In the genomic region with DNA sequence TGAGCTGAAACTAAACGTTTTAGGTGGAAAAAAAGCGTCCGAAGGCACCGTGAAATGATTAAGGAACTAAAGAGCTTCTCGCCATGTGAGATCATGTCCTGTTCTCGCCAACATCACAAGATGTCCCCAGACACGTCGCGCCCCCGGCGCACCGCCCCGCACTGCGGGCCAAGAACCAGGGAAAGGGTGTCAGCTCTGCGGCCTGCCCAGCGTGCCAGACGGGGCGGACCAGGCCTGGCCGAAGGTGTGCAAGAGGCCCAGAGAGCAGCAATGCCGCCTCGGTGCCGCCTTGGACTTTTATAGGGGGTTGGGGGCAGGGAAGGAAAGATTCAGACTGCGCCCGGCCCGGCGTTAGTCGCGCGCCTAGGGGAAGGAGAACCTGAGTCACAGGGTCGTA, we compare ENCODE assay signal across 11 mouse cellular contexts. TPM values are rescaled to one million over a fixed set of nuclear protein-coding genes. Genes with fewer than 3 reads are reported as not detected.
A peak's percentile ranks its signal among the peaks of the same experiment; 100 is the strongest.
DNase-seq lines count a peak whose midpoint lies in the region; ATAC-seq and TF ChIP-seq lines count a peak whose summit lies in the region.
"Had no signal": no experiment of that assay in that cellular context is flagged by ENCODE, and none has a peak within 500 bp of the region (broad histone marks: within the 10 kb centered on the region; RNA-seq: fewer than 3 reads in every experiment).

No protein-coding gene starts in this region.

- H3K4me2 ChIP-seq in embryonic facial prominence, embryonic 14.5 days (ENCODE audit: low read depth, low read length): no peak overlapping the region
- H3K4me2 ChIP-seq: stomach, embryonic 15.5 days had no signal

- peak; percentile 16 for DNase-seq in adrenal gland, postnatal 14 days
- no peak for DNase-seq in adrenal gland, adult 18-20 months (ENCODE audit: low spot score in 2 of 2)
- DNase-seq in left cerebral cortex, postnatal 4 days: peak; percentile 10
- DNase-seq in left cerebral cortex, postnatal 36 days (ENCODE audit: low spot score in 2 of 2): no peak
- no peak for DNase-seq in embryonic facial prominence, embryonic 14.5 days (ENCODE audit: low spot score)
- DNase-seq in cerebellum, adult 9-11 months: no peak
- DNase-seq in thymus, postnatal 36 days: no peak

- intact Hi-C loops in left cerebral cortex, postnatal 4 days (cut with DNase I): no loop called here
- intact Hi-C loops in left cerebral cortex, postnatal 36 days (cut with DNase I): loop anchor here (10.0 kb wide), 1 partner anchor 1634 kb away; the partner anchor contains the start of gene Foxe1

- no peak overlapping the region for H3K27ac ChIP-seq in embryonic facial prominence, embryonic 14.5 days (replicated peaks; ENCODE audit: low read depth, low read length)
- no peak overlapping the region for H3K27ac ChIP-seq in small intestine, adult 2 months (ENCODE audit: insufficient read depth, low read depth, low read length)
- H3K27ac ChIP-seq: kidney, postnatal 0 days; macrophage; stomach, embryonic 15.5 days had no signal

- no peaks in the 10 kb centered on the region for H3K9me3 ChIP-seq in embryonic facial prominence, embryonic 14.5 days (ENCODE audit: control insufficient read depth, low read length)
- H3K9me3 ChIP-seq: stomach, embryonic 15.5 days had no signal

- no peak for TF ChIP-seq POLR2A in small intestine, adult 2 months (IDR thresholded peaks at IDR 0.05; ENCODE audit: low read depth, low read length)

- peaks cover 98% of the 10 kb centered on the region for H3K27me3 ChIP-seq in embryonic facial prominence, embryonic 14.5 days (replicated peaks; ENCODE audit: control insufficient read depth, insufficient read depth, low read length)
- peaks cover 52% of the 10 kb centered on the region for H3K27me3 ChIP-seq in small intestine, adult 2 months (ENCODE audit: control insufficient read depth, insufficient read depth, low read length)

- no peak overlapping the region for H3K9ac ChIP-seq in embryonic facial prominence, embryonic 14.5 days (ENCODE audit: low read depth, low read length)
- H3K9ac ChIP-seq: stomach, embryonic 15.5 days had no signal

- H3K36me3 ChIP-seq in embryonic facial prominence, embryonic 14.5 days (ENCODE audit: control insufficient read depth, insufficient read depth, low read length): no peaks in the 10 kb centered on the region
- no peaks in the 10 kb centered on the region for H3K36me3 ChIP-seq in small intestine, adult 2 months (ENCODE audit: control insufficient read depth, insufficient read depth, low read length)
- H3K36me3 ChIP-seq: stomach, embryonic 15.5 days had no signal

- H3K4me1 ChIP-seq in embryonic facial prominence, embryonic 14.5 days (ENCODE audit: control insufficient read depth, insufficient read depth, low read length): 0 out of 2 replicates have a peak, but pooled peaks cover 3% of the 10 kb centered on the region
- H3K4me1 ChIP-seq in small intestine, adult 2 months (ENCODE audit: control insufficient read depth, insufficient read depth, insufficient read length, low read length): no peaks in the 10 kb centered on the region; the same call in 1 of the 2 replicates

- no peak for ATAC-seq in embryonic facial prominence, embryonic 14.5 days (ENCODE audit: low read depth)

- WGBS in embryonic facial prominence, embryonic 14.5 days: under 1% methylated on average over 30 of the region's 30 CpGs
- WGBS in small intestine, adult 2 months: 2% methylated on average over 30 of the region's 30 CpGs

- H3K4me3 ChIP-seq in embryonic facial prominence, embryonic 14.5 days (ENCODE audit: low read depth, low read length): 0 out of 2 replicates have a peak overlapping the region, but pooled peaks have one; percentile 11
- peak overlapping the region; percentile 35; the same call in 1 of the 2 replicates for H3K4me3 ChIP-seq in small intestine, adult 2 months (ENCODE audit: low read depth, low read length)
- H3K4me3 ChIP-seq: stomach, embryonic 15.5 days had no signal

- TF ChIP-seq CTCF in small intestine, adult 2 months (IDR thresholded peaks at IDR 0.05; ENCODE audit: extremely low read depth, insufficient read length, insufficient replicate concordance, low read depth, low read length): no peak

RNA-seq across cellular contexts. Expression of gene Pax5, which starts 0.4 kb away (rescaled TPM):
- 1.6 and 12.5 TPM in 2 replicates for total RNA-seq in adrenal gland, postnatal 14 days (2021)
- total RNA-seq in adrenal gland, adult 18-20 months (2021): under 1 TPM; 0.42 to 0.46 TPM
- 1 to 10 TPM; 1.0 to 1.8 TPM for total RNA-seq in left cerebral cortex, postnatal 4 days (2021)
- total RNA-seq in left cerebral cortex, postnatal 36 days (2021): under 1 TPM; 0.05 to 0.09 TPM
- 0.08 and 0.09 TPM in 2 replicates for polyA plus RNA-seq in embryonic facial prominence, embryonic 14.5 days (2014; fragmentation: Nextera tagmentation; extraction: Ambion mirVana)
- polyA plus RNA-seq in small intestine, adult 2 months (2012; rRNA removed): 1.2 and 6.3 TPM in 2 replicates
- polyA plus RNA-seq: kidney, postnatal 0 days had no signal

RNA-seq across cellular contexts. Expression of gene Zcchc7, which starts 45.0 kb away (rescaled TPM):
- total RNA-seq in adrenal gland, postnatal 14 days (2021): 46.8 and 51.3 TPM in 2 replicates
- total RNA-seq in adrenal gland, adult 18-20 months (2021): 10 to 100 TPM; 36.6 to 40.7 TPM
- total RNA-seq in left cerebral cortex, postnatal 4 days (2021): 10 to 100 TPM; 68.9 to 70.7 TPM
- 10 to 100 TPM; 39.6 to 71.4 TPM for total RNA-seq in left cerebral cortex, postnatal 36 days (2021)
- 29.8 and 37.9 TPM in 2 replicates for polyA plus RNA-seq in embryonic facial prominence, embryonic 14.5 days (2014; fragmentation: Nextera tagmentation; extraction: Ambion mirVana)
- polyA plus RNA-seq in small intestine, adult 2 months (2012; rRNA removed): 2.2 and 3.5 TPM in 2 replicates

Comparison
In these comparisons a context has a peak if more than half of its experiments do, and no peak if none do; other contexts are left out.
1. DNase-seq: peak in adrenal gland, postnatal 14 days (single experiment) and left cerebral cortex, postnatal 4 days (single experiment); none in adrenal gland, adult 18-20 months (0 of 2), left cerebral cortex, postnatal 36 days (0 of 2), embryonic facial prominence, embryonic 14.5 days (single experiment), cerebellum, adult 9-11 months (single experiment) and thymus, postnatal 36 days (0 of 2).